Mouse (Mus musculus) regulatory T cell (primary cell): Measurements from ENCODE around the gene Mgst1.

Experiments
- in situ Hi-C: fragments of 300-600 bp; cut with MboI, MseI; formaldehyde crosslinking; loops from one replicate; pipeline ENCODE4 v1.15.1; 2025; ENCODE audit warnings: high pct_unique_total_duplicates

The Mgst1 gene

DNA sequence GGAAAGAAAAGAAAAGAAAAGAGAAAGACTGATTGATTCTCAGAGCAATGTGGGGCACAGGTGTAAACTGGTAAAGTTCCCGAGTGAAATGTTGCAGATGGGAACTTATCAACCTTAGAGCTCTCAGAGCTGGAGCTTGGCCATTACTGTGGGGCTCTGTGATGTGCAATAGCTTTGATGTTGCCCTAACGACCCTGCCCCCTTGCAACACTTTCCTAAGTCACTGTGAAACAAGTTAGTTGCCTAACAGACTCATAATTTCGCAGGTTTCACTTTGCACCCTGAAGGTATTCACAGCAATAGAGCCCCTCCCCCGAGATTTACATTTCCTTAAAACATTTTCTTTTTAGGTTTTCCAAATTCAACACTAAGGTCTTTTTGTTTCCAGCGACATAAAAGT lies at the start of gene Mgst1:
Gene Mgst1 (plus strand): TSS at position 387 of the 400 bp plus-strand sequence.
- in situ Hi-C loops: no loop called here

DNA sequence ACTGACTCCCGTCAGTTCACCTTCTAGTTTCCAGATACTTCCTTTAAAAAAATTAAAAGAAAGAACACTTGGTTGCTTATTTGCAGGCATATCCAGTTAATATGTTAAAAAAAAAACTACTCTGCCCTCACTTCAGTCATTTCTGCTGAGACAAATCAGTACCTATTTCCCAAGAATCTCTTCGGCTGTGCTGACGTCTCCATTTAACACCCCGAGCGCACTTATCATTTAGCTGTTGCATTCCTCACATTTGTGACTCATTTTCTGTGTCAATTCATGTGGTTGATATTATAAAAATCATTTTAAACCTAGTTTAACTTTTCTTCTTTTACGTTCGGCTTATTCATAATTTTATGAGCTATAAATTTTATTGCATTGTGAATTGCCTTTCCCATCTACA lies 47.7 kb upstream of the Mgst1 start:
- in situ Hi-C loops: no loop called here

DNA sequence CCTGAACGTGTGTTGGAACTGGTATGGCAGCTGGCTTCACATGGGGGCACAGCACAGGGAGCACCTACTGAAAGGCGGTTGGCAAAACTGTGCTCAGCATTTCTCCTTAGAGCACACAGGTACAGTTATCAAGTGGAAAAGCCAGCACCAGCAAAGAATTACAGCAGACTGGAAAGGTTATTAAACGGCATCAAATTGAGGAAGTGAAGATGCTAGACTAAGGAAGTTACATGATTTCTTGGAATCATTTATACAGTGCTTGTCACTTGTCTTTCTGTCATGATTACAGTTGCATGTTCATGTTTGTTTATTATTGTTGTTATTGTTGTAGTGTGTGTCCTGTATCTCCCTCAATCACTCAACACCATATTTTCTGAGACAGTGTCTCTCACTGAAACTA lies 45.1 kb upstream of the Mgst1 start:
- in situ Hi-C loops: no loop called here

DNA sequence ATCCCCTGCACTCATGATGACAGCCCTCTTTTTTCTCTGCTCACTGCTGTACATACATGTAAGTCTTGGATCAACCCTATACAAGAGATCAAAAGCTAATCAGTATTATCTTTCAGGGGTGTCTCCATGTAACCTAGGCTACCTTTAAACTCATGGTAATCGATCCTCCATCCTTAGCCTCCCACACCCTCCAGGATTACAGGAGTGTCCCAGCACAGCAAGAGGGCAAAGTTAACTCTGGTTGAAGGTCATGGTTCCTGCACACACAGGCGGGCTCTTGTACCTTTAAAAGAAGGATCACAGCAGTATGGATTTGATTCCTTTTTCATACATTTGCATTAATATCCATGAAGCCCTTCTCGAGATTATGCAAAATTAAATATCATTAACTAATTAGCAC lies 40.5 kb upstream of the Mgst1 start:
- in situ Hi-C loops: no loop called here

GRCm38 (mm10) chr6:138101843-138102242 lies 38.3 kb upstream of the Mgst1 start:
- in situ Hi-C loops: no loop called here

GRCm38 (mm10) chr6:138102940-138103339 lies 37.2 kb upstream of the Mgst1 start:
- in situ Hi-C loops: no loop called here

GRCm38 (mm10) chr6:138104559-138104958 lies 35.6 kb upstream of the Mgst1 start:
- in situ Hi-C loops: no loop called here

DNA sequence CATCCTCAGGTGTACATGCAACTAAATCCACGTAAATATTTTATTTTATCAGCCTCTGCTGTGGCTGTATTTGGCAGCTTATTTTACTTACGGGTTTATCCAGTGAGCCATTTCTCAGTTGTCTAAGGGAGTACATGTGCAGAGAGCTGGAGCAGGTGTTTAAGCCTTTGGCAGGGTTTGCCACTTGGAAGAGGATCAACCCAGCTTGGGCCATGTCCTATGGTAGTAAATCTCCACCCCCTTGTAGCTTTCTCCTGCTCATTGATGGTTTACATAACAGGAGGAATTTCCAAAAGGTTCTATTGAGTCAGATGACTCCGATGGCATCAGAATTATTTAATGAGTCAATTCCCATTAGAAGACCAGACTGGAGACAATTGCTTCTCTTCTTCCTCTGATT lies 22.6 kb upstream of the Mgst1 start:
- in situ Hi-C loops: no loop called here

GRCm38 (mm10) chr6:138128392-138129335 lies 11.5 kb upstream of the Mgst1 start:
- in situ Hi-C loops: no loop called here

DNA sequence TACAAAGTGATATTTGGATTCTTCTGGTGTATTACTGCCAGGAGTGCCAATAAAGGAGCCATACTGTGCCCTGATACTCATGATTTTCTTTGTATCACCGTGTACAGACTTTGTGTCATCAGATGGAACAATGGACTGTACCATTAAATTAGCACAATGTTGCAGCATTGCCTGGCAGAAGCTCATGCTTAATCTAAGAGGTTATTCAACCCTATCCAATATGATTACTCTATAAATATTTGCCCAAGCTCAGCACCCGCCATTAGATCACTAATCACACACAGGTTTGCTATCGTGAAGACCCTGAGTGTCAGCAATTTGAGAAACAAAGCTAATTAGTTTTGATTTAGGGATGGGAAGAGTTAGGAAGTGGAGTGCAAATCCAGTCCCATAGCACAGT lies 9.6 kb upstream of the Mgst1 start:
- in situ Hi-C loops: no loop called here

GRCm38 (mm10) chr6:138140336-138140735 lies 220 bp downstream of the Mgst1 start:
- in situ Hi-C loops: no loop called here

DNA sequence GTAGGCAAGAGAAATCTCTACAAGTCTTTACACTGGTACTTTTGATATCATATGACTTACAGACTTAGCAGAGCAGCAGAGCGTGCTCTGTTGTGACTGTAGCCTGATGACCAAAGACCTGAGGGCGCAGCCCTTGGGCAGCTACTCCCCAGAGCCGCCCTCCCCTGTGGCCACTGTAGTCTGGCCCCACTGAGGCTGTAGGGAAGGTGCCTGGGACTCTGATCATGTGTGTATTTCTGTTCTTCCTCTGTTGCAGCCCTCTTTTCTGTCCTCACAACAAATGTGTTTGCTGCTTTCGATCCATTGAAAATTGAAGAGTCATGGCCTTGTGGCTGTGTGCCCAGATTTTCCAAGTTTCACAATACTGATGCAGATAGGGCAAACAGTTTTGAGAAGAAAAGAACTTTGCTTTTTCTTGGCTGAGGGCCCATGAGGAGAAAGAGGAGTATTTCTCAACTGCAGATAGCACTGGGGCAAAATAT lies 1.0 kb downstream of the Mgst1 start:
- in situ Hi-C loops: no loop called here

GRCm38 (mm10) chr6:138142604-138143003 lies 2.5 kb downstream of the Mgst1 start:
- in situ Hi-C loops: no loop called here

DNA sequence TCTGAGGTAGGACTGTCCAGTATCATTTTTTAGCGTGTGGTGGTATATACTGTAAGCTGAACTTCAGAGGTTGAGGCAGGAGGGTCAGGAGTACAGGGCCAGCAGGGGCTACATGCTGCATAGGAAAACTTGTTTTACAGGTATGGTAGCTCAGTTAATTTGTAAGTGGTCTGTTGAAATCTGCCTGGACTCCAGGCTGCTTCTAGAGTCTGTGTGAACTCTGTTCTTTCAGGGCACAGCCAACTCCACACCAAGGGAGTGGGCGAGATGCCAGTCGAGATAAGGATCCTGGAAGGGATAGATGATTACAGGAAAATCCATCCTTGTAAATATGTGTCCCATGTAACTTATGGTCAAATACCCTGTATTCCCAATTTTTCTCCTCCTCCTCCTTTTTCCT lies 3.3 kb downstream of the Mgst1 start:
- in situ Hi-C loops: no loop called here

GRCm38 (mm10) chr6:138153111-138153510 lies 13.0 kb downstream of the Mgst1 start:
- in situ Hi-C loops: no loop called here

DNA sequence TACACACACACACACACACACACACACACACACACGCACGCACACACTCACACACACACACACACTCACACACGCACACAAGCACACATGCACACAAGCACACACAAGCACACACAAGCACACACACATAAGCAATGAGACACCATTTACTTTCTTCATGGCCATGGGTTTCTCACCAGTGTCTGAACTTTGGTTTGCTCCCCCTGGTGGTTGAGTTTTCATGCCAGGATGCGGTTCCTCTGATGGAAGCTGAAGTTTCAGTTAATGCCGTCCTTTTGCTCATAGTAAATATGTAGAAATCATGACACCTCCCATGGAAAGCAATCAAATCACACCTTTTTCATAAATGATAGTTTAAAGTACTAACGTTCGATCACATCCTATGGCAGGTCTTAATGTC lies 23.8 kb downstream of the Mgst1 start:
- in situ Hi-C loops: no loop called here

GRCm38 (mm10) chr6:138171480-138172224 lies 31.5 kb downstream of the Mgst1 start:
- in situ Hi-C loops: no loop called here
